Mouse (Mus musculus) brown adipose tissue, adult 24 weeks (tissue): Measurements from ENCODE around the gene Sys1. TPM values are rescaled to one million over a fixed set of nuclear protein-coding genes. Genes with fewer than 3 reads are reported as not detected.

Experiments used
- H3K27ac ChIP-seq: fragments of 200-500 bp; replicated peaks from 2 replicates; pipeline ENCODE4 v1.5.1; 2012; ENCODE audit warnings: low read depth, mild to moderate bottlenecking, low read length
- H3K4me1 ChIP-seq: fragments of 200-500 bp; 2 replicates; pipeline ENCODE4 v1.6.1; 2012; ENCODE audit warnings: low read length, mixed read lengths; ENCODE audit not compliant: control insufficient read depth, insufficient read depth, insufficient read length
- H3K4me3 ChIP-seq: fragments of 200-500 bp; 2 replicates; pipeline ENCODE4 v1.5.1; 2012; ENCODE audit warnings: low read depth, mild to moderate bottlenecking, low read length, moderate library complexity; ENCODE audit not compliant: insufficient read depth
- polyA plus RNA-seq: library from polyadenylated mRNA; stranded (reverse); fragments of >200 nt; gene quantifications from 2 replicates; pipeline ENCODE4 v1.2.4, GENCODE M21; 2012; ENCODE audit not compliant: missing spikeins, insufficient read depth, insufficient read length

The Sys1 gene
- polyA plus RNA-seq, 1 experiment: 27.2 TPM

DNA sequence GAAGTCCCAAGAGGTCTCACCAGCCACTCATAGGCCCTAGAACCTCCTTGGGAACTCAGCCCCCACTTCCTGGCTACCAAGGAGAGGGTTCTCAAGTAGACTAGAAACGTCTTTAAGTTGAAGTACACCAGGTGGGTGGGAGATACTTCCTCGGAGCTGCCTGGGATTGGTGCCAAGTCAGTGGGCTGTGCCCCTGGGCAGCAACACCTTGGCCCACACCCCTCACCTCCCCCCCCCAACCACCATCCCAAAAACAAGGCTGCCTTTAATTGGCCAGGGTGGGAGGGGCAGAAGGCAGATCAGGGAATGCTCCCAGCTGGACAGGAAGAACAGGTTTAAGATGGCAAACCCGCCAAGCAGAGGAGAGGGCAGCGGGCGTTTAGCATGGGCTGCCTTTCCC lies 16.4 kb upstream of the Sys1 start:
- Histone ChIP-seq H3K4me1 (peaks cover 34% of the 10 kb centered on the region), H3K27ac (peak overlapping the region; percentile 95), H3K4me3 (no peak overlapping the region)

DNA sequence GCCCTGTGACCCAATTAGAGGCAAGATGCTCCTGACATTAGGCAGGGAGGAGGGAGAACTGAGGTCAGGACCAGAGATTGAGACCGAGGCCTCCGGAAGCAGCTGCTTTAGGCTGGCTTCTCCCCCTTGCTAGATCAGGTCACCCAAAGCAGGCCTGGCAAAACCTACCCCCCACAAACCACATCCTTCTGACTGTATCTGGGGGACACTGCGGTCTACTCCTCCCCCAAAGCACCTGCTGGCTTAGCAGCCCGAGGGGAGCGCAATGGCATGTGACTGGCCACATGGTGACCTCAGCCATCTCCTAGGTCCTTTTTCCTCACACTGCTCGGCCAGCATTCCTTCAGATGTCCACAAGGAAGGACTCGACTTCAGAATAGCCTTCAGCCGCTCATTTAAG lies 15.6 kb upstream of the Sys1 start:
- H3K27ac ChIP-seq: peak overlapping the region; percentile 95
- peak overlapping the region; percentile 89 for H3K4me3 ChIP-seq
- peaks cover 28% of the 10 kb centered on the region for H3K4me1 ChIP-seq

DNA sequence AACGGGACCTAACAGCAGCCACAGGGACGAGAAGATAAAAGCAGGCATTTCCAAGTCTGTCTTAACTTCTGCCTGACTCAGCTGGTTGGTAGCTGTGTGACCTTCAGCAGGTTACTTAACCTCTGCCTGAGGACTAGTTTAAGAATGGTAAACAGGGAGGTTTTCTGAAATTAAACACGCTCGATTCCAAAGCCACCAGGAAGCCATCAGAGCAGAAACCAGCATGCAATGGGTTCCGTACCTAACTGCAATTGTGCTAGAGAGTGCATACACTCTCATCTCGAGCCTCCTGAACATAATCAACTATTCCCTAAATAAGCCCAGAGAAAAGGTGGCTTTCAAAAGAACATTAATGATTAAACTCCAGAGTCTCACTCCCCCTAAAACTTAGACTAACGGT lies 15.0 kb upstream of the Sys1 start:
- Histone ChIP-seq H3K4me3 (peak overlapping the region; percentile 89), H3K4me1 (peaks cover 24% of the 10 kb centered on the region), H3K27ac (peak overlapping the region; percentile 95)

DNA sequence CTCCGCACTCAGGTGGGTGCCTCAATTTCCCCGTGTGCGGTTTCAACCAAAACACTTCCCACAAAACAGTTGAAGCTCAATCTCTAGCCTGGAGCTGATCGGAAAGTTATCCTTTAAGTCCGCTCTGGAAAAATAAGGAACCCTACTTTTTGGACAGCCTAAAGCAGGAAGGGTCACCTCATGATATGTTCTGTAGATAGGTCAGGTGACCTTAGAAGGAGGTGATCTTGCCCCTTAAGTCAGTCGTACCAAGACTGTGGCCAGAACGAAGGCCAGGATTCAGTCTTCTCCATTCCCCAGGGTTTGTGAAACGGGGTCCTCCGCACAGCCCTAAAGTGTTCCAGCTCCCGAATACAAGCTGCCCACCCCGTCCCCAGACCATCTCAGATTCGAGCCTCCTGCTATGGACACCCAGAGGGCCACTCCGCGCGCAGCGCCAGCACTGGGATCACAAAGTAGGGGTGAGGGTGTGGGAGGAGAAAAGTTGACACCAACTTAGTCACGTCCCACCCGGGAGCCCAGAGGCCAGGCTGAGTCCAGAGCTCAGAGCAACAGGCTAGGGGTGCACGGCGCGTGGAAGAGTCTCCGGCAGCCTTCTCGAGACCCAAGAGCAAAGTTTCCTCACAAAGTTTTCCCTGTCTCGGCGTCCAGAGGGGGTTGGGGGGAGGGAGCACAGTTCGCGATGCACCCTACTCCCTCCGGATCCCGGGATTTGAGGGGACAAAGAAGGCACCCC lies 14.3 kb upstream of the Sys1 start:
- H3K4me3 ChIP-seq: peak overlapping the region; percentile 89
- peaks cover 23% of the 10 kb centered on the region for H3K4me1 ChIP-seq
- H3K27ac ChIP-seq: peak overlapping the region; percentile 95

DNA sequence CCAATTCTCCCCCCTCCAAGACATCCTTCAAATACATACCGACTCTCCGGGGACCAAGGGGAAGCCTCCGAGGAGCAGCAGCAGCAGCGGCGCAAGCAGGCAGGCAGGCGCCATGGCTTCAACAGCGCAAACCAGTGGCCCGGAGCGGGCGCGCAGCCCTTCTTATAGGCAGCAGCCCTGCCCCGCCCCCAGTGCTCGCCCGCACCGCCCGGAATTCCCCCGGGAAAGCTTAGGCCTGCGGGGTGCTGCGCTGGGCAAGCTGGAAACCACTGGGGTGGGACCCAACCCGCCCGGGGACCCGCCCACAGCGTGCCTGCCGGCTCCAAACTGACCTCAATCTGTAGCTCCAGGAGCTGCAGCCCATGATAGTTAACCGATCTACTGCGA lies 13.7 kb upstream of the Sys1 start:
- H3K27ac ChIP-seq: peak overlapping the region; percentile 95
- peak overlapping the region; percentile 89 for H3K4me3 ChIP-seq
- peaks cover 23% of the 10 kb centered on the region for H3K4me1 ChIP-seq

DNA sequence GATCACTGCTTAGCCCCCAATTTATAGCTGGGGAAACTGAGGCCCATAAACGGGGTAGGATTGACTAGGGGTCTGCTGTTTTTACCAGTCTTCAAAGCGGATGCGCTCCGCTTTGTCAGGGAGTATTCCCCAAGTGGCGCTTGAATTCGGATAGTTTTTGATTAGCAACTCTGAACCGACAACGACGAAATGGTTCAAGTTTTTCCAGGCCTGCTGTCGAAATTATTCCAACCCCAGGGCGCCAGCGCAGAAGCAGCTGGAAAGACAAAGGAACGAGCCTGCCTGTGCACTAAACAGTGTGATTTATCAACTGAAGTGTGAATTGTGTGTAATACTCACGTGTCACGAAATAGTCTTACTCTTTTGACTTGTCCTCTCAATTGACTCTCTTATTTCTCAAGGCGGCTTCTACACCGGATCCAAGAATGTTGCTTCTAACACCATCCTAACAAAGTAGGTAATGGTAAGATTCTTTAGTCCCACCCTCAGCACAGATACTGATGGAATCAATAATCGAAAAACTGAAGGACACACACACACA lies 13.2 kb upstream of the Sys1 start, which contains the start of gene Sdc4:
Sdc4 (minus strand) TSS at position 428 of the 541 bp plus-strand sequence.
- Histone ChIP-seq H3K4me1 (peaks cover 20% of the 10 kb centered on the region), H3K27ac (peak within 1 kb of the TSS; percentile 95), H3K4me3 (peak within 1 kb of the TSS; percentile 89)

DNA sequence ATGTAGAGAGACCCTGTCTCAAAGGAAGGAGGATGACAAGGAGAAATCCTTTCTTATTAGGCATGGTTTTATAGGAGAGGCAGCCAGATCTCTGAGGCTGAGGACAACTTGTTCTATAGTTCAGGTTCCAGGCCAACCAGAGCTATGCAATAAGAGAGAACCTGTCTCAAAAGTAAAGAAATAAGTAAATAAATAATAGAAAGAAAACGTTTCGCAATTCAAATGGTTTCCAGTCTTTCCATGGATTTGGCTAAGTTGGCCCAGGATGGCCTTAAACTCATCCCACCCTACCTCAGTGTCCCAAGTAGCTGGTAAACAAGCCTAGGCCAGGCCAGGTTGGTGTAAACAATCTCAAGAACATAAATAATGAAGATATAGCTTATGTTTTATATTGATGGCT lies 12.1 kb upstream of the Sys1 start:
- peaks cover 12% of the 10 kb centered on the region for H3K4me1 ChIP-seq
- no peak overlapping the region for H3K4me3 ChIP-seq
- no peak overlapping the region for H3K27ac ChIP-seq

DNA sequence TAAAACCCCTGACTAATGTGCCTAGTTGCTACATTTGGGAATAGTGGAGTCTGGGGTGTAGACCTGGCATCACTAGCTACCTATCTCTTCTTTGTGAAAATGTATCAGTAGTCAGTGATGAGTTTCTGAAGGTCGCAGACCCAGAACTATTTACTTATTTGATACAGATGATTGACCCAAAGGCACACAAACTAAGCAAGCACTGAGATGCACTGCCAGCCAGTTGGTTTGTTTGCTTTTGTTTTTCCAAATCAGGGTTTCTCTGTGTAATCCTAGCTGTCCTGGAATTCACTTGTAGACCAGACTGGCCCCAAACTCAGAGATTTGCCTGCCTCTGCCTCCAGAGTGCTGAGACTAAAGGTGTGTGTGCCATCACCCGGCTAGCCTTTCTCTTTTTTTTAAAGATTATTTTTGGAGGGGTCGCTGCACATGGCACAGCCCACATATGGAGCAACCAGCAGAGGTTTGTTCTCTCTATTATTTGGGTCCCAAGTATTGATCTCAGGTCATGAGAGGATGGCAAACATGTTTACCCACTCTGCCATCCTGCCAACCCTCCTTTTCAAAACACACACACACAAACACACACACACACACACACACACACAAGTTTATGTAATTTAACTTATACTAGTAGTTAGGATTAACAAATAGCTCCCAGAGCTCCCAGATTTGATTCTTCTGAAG lies 11.2 kb upstream of the Sys1 start:
- Histone ChIP-seq H3K4me1 (peaks cover 7% of the 10 kb centered on the region), H3K27ac (no peak overlapping the region), H3K4me3 (no peak overlapping the region)

DNA sequence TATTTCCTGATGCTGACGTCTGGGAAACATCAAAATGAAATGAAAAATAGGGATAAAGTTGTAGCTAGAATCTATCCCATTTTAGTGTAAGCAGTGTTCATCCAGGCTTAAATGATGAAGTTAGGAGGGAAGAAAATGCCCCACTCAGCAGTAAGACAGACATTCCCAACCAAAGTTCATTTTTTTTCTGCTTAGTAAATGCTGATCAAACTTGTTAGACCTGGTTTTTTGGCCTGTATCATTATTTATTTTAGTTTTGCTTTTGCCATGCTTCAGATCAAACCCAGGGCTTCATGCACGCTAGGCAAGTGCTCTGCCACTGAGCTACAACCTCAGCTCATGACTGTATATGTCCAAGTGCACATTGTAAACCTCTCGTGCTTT lies 10.7 kb upstream of the Sys1 start:
- Histone ChIP-seq H3K4me3 (no peak overlapping the region), H3K4me1 (peaks cover 6% of the 10 kb centered on the region), H3K27ac (no peak overlapping the region)

DNA sequence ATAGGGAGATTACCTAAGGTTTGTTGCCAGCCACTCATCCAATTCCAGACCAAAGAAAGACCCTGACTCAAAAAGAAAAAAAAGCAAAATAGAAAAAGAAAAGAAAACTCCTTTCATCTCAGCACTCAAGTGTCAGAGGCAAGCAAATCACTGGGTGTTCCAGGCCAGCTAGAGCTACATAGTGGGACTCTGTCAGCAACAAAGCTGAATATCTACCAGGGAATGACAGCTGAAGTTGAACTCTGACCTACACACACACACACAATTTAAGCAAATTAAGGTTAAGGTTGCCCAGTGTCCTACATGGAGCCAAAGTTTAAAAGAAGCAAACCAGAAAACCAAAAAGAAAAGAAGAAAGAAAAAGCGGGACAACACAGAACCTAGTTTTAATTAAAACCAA lies 8.6 kb upstream of the Sys1 start:
- no peak overlapping the region for H3K27ac ChIP-seq
- no peaks in the 10 kb centered on the region for H3K4me1 ChIP-seq
- H3K4me3 ChIP-seq: no peak overlapping the region

DNA sequence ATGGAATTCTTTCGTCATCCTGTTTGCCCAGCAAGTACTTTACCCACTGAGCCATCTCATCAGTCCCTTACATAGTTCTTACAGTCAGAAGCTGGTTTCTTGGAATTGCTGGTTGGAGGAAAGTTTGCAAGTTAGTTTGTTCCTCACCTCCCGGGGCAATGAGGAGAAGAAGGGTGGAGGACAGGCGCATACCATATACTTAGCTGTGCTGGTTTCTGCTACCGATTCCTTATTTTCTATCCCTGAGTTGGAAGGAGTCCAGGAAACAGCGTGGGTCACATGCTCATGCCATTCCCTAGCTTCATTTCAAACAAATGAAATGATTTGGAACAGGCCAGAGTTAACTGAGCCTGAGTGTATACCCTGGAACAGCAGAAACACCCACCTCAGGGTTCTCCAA lies 7.8 kb upstream of the Sys1 start:
- Histone ChIP-seq H3K4me3 (no peak overlapping the region), H3K4me1 (no peaks in the 10 kb centered on the region), H3K27ac (no peak overlapping the region)

DNA sequence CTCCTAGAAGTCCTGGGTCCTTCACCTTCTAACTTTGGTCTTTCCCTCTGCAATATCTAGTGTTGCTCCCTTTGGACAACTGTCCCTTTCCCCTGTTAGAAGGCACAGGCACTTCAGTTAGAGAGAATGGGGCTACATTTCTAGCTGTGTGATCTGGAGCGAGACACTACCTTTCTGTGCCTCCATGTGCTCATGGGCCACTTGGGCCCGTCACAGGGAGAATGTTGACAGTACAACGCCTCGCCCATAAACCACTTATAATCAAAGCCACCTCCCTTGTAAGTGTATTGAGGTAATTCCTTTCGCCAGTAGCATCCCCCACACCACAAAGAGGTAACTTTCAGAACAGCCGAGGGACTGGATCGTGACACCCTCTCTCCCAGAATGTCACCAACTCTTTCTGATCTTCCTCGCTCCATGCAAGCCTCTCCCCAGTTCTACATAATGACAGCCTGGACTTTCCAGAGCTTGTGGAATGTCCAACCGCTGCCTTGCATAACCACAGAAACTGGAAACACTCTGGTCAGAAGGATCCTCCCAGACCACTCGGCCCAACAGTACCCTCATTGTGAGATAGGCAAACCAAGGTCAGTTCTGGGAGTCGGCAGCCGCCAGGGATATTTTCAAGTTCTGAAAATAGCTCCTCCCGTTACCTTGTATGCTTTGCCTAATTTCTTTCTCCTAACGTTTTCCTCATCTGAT lies 7.3 kb upstream of the Sys1 start:
- Histone ChIP-seq H3K27ac (no peak overlapping the region), H3K4me3 (no peak overlapping the region), H3K4me1 (no peaks in the 10 kb centered on the region)

DNA sequence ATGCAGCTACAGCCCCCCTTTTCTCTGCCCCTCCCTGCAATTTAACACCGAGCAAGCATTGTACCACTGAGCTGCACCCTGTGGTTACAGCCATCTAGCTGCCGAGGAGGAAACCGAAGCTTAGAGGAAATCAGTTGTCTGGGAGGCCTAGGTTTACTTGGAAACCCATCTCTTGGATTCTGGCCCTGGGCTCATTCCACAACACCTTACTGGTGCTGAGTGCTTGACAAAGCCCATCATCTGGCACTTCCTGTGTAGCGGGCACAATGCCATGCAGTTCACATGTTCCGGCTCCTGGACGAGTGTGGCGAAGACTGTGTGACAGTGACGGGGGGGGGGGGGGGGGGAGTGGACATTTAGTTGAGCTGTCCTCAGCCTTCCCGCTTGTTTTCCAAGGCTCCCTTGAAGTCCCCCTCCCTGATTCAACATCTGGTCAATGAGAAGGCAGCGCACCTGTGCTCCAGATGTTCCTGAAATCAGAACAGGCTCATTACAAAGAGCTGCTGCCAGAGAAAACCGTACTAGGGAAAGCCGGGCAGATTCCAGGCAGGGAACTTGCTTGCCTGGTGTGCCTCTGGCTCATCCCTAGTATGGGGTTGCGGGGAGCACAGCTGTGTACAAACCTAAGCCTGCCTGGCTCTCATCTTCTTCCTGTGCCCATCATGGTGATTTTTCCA lies 4.6 kb upstream of the Sys1 start:
- H3K4me1 ChIP-seq: peaks cover 9% of the 10 kb centered on the region; the same call in 1 of the 2 replicates
- no peak overlapping the region for H3K27ac ChIP-seq
- H3K4me3 ChIP-seq: no peak overlapping the region

DNA sequence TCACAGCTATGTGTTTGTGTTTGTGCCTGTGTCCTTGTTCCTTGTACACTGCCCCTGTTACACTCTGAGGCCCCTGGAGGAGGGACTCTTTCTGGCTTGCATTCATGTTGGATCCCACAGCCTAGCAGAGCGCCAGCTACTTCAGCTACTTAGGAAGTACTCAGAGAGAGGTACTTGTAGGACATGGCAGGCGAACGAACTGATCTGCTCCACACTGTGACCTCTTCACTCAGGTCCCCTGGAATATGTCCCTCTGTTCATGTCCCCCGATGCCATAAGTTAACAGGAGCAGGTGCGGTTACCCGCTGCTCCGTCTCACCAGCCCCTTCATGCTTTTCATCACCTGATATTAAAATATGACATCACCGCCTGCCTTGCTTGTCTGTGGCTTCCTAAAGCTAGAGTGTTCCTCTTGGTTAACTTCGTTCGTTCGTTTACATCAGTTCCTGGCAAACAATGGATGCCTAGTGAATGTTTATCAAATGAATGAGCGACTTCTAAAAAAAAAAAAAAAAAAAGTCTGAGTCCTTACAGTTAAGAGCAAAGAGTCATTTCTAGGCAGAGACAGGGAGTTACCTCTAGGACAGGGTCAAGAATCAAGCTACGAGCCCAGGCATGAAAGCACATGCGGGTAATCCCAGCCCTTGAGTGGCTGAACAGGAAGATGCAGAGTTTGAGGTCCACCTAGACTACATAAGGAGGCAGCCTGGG lies 3.6 kb upstream of the Sys1 start:
- Histone ChIP-seq H3K27ac (no peak overlapping the region), H3K4me1 (peaks cover 9% of the 10 kb centered on the region; the same call in 1 of the 2 replicates), H3K4me3 (no peak overlapping the region)
